Mouse (Mus musculus) lung, postnatal 0 days (tissue): ENCODE results near the gene Mpig6b.

Source experiments
- CTCF ChIP-seq: IDR thresholded peaks from 2 replicates; pipeline ENCODE4 v1.5.1; 2016; ENCODE audit warnings: antibody characterized with exemption, mild to moderate bottlenecking
- EP300 ChIP-seq: IDR thresholded peaks from 2 replicates; pipeline ENCODE4 v1.6.1; 2016; ENCODE audit warnings: antibody characterized with exemption, mild to moderate bottlenecking, control low read depth

DNA sequence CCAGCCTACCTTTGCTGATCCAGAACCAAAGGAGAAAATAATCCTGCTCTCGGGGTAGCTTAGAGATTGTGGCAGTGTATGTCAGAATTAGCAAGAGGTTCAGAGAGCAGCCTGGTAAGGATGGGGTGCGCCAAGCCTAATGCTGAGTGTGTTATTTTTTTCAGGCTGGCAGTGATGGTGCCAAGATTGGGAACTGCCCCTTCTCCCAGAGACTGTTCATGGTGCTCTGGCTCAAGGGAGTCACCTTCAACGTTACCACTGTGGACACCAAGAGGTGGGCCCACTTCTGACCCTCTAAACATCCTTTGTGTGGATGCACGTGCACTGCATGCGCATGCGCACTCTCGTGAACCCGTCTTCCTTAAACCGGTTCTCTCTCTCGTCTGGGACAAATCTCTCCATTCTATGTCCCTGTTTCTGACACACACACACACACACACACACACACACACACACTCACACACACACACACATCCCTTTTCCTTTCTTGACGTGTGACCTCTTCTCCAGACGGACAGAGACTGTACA, 13.6 kb downstream of the Mpig6b start:
- TF ChIP-seq CTCF (no peak), EP300 (no peak)
